Mouse (Mus musculus): ENCODE results near the gene Cask. TPM values are rescaled to one million over a fixed set of nuclear protein-coding genes. Genes with fewer than 3 reads are reported as not detected.

The Cask gene
- total and polyA plus RNA-seq, 3 experiments, result 9.4 to 13.3 TPM; not detected in 1

- Histone ChIP-seq H3K9ac (ENCODE audit: control insufficient read depth, low read depth, low read length, poor library complexity, severe bottlenecking) (no peak overlapping the region), H3K4me3 (ENCODE audit: control insufficient read depth in 1 of 2, insufficient read depth in 1 of 2, low read depth in 2 of 2, low read length in 2 of 2) (no peak overlapping the region), H3K9me3 (replicated peaks; ENCODE audit: insufficient read depth, low read length) (no peaks in the 10 kb centered on the region), H3K79me2 (ENCODE audit: control insufficient read depth, insufficient read depth, low read length, poor library complexity) (no peaks in the 10 kb centered on the region), H3K27ac (ENCODE audit: control insufficient read depth, low read depth, low read length) (no peak overlapping the region), H3K4me1 (ENCODE audit: control insufficient read depth in 1 of 2, insufficient read depth in 2 of 2, low read length in 2 of 2) (no peaks in the 10 kb centered on the region; a peak in 1 of 4 replicates), H3K27me3 (ENCODE audit: control insufficient read depth in 1 of 2, insufficient read depth in 2 of 2, low read length in 2 of 2) (no peaks in the 10 kb centered on the region), H3K36me3 (ENCODE audit: control insufficient read depth in 1 of 2, insufficient read depth in 2 of 2, low read length in 2 of 2) (no peaks in the 10 kb centered on the region)
- TF ChIP-seq RCOR1 (IDR thresholded peaks at IDR 0.05; ENCODE audit: low read depth, low read length), result no peak
- TF ChIP-seq MAX (IDR thresholded peaks at IDR 0.05; ENCODE audit: low read length), result no peak
- no peak for TF ChIP-seq ZNF384 (IDR thresholded peaks at IDR 0.05; ENCODE audit: low read depth, low read length)
- no peak for TF ChIP-seq JUND (IDR thresholded peaks at IDR 0.05; ENCODE audit: low read depth, low read length)
- TF ChIP-seq ETS1 (IDR thresholded peaks at IDR 0.05; ENCODE audit: low read depth, low read length), result no peak
- TF ChIP-seq MXI1 (IDR thresholded peaks at IDR 0.05; ENCODE audit: low read depth, low read length), result no peak
- TF ChIP-seq CTCF (IDR thresholded peaks at IDR 0.05 in 2 of 3, conservative IDR thresholded peaks at IDR 0.05 in 1 of 3; ENCODE audit: control insufficient read depth in 1 of 3, insufficient read depth in 1 of 3, low read depth in 2 of 3, low read length in 3 of 3, poor library complexity in 1 of 3, severe bottlenecking in 1 of 3), result no peak
- no peak for TF ChIP-seq MAZ (IDR thresholded peaks at IDR 0.05; ENCODE audit: low read depth, low read length)
- no peak for TF ChIP-seq ELF1 (IDR thresholded peaks at IDR 0.05; ENCODE audit: low read depth, low read length)
- no peak for TF ChIP-seq RAD21 (IDR thresholded peaks at IDR 0.05; ENCODE audit: low read depth, low read length)
- no peak for TF ChIP-seq SIN3A (IDR thresholded peaks at IDR 0.05; ENCODE audit: low read length)
- TF ChIP-seq ZMIZ1 (IDR thresholded peaks at IDR 0.05; ENCODE audit: low read depth, low read length), result no peak
- no peak for TF ChIP-seq GATA1 (IDR thresholded peaks at IDR 0.05; ENCODE audit: low read depth, low read length)
- TF ChIP-seq MYC (IDR thresholded peaks at IDR 0.05; ENCODE audit: low read depth, low read length), result no peak
- no peak for TF ChIP-seq HCFC1 (IDR thresholded peaks at IDR 0.05; ENCODE audit: low read depth, low read length)
- TF ChIP-seq CHD1 (IDR thresholded peaks at IDR 0.05; ENCODE audit: low read depth, low read length), result no peak
- no peak for TF ChIP-seq POLR2A (IDR thresholded peaks at IDR 0.05; ENCODE audit: control insufficient read depth in 1 of 2, insufficient read depth in 1 of 2, low read depth in 1 of 2, low read length in 2 of 2, poor library complexity in 1 of 2)
- no peak for TF ChIP-seq TBP (IDR thresholded peaks at IDR 0.05; ENCODE audit: low read depth, low read length)
- DNase-seq (ENCODE audit: low read depth, low spot score), result no peak
Observed at GRCm38 (mm10) chrX:13599373-13599772, 251.8 kb downstream of the Cask start.

DNA sequence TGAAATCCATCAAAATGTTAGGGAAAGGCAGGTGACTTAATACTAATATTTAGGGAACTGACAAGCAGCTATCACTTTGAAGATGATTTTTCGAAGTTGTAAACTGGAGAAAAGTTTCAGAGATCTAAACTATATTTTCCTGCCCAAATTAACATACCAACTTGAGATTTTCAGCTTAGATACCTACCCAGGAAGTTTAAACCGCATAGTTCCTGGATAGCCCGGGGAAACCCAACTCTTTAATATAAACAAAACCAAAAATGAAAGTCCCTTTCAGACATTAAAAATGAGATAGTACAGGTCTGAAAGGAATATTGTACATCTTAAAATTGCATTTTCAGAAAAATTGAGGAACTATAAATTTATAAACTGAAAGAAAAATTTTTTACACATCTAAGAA is 273.5 kb downstream of the Cask start:
- TF ChIP-seq CHD2 (IDR thresholded peaks at IDR 0.05; ENCODE audit: low read length) (no peak), MAZ (IDR thresholded peaks at IDR 0.05; ENCODE audit: low read depth, low read length) (no peak), USF2 (IDR thresholded peaks at IDR 0.05; ENCODE audit: borderline replicate concordance in 1 of 2, insufficient read depth in 1 of 2, low read depth in 1 of 2, low read length in 2 of 2) (no peak), TAL1 (IDR thresholded peaks at IDR 0.05; ENCODE audit: low read length) (no peak), ZMIZ1 (IDR thresholded peaks at IDR 0.05; ENCODE audit: low read depth, low read length) (no peak)
- DNase-seq (ENCODE audit: low read depth, low spot score), result no peak
- Histone ChIP-seq H3K9ac (ENCODE audit: control insufficient read depth, low read depth, low read length, poor library complexity, severe bottlenecking) (no peak overlapping the region), H3K36me3 (ENCODE audit: control insufficient read depth in 1 of 2, insufficient read depth in 2 of 2, low read length in 2 of 2) (0 out of 4 replicates have a peak, but pooled peaks cover 0 to 2% of the 10 kb centered on the region in 2 experiments), H3K79me2 (ENCODE audit: control insufficient read depth, insufficient read depth, low read length, poor library complexity) (no peaks in the 10 kb centered on the region), H3K27ac (ENCODE audit: control insufficient read depth, low read depth, low read length) (no peak overlapping the region), H3K4me1 (ENCODE audit: control insufficient read depth in 1 of 2, insufficient read depth in 2 of 2, low read length in 2 of 2) (no peaks in the 10 kb centered on the region), H3K27me3 (ENCODE audit: control insufficient read depth in 1 of 2, insufficient read depth in 2 of 2, low read length in 2 of 2) (no peaks in the 10 kb centered on the region), H3K4me3 (ENCODE audit: control insufficient read depth in 1 of 2, insufficient read depth in 1 of 2, low read depth in 2 of 2, low read length in 2 of 2) (no peak overlapping the region), H3K9me3 (replicated peaks; ENCODE audit: insufficient read depth, low read length) (no peaks in the 10 kb centered on the region)
